Comparison of ENCODE assay signal across 9 mouse cellular contexts in the genomic region with DNA sequence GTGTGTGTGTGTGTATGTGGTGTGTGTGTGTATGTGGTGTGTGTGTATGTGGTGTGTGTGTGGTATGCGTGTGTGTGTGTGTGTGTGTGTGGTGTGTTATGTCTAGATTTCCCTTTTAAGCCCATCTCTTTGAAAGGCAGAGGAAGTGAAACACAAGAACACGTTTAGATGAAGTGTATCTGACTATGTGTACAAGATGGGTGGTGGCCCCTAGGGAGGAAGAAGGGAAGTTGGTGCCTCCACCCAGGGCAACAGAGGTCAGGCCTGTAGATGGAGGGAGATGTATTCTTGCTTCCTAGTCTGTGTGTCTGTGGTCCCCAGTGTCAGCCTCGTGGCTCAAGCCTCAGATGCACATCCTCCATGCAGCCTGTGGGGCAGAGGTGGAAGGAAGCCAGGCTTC.
DNase-seq lines count a peak whose midpoint lies in the region; ATAC-seq and TF ChIP-seq lines count a peak whose summit lies in the region.
"Had no signal": no experiment of that assay in that cellular context is flagged by ENCODE, and none has a peak within 500 bp of the region (broad histone marks: within the 10 kb centered on the region; RNA-seq: fewer than 3 reads in every experiment).

No protein-coding gene starts in this region.

- intact Hi-C loops in left cerebral cortex, postnatal 25 days (cut with DNase I): no loop called here

- H3K9me3 ChIP-seq in heart, embryonic 11.5 days (replicated peaks; ENCODE audit: control insufficient read depth, low read length): no peaks in the 10 kb centered on the region
- no peaks in the 10 kb centered on the region for H3K9me3 ChIP-seq in lung, embryonic 14.5 days (ENCODE audit: low read depth, low read length)
- H3K9me3 ChIP-seq in neural tube, embryonic 15.5 days (replicated peaks): no peaks in the 10 kb centered on the region

- 56% methylated on average over 3 of the region's 3 CpGs for WGBS in heart, embryonic 11.5 days (ENCODE audit: insufficient replicate concordance)
- 42% methylated on average over 3 of the region's 3 CpGs for WGBS in lung, embryonic 14.5 days
- 68% methylated on average over 3 of the region's 3 CpGs for WGBS in neural tube, embryonic 15.5 days

- no peak overlapping the region for H3K9ac ChIP-seq in heart, embryonic 11.5 days (ENCODE audit: low read depth, low read length)
- no peak overlapping the region for H3K9ac ChIP-seq in lung, embryonic 14.5 days
- no peak overlapping the region for H3K9ac ChIP-seq in neural tube, embryonic 15.5 days (replicated peaks)

- no peaks in the 10 kb centered on the region for H3K27me3 ChIP-seq in heart, embryonic 11.5 days (ENCODE audit: control insufficient read depth, insufficient read depth, low read length)
- no peaks in the 10 kb centered on the region for H3K27me3 ChIP-seq in lung, embryonic 14.5 days (ENCODE audit: insufficient read depth, low read length)
- no peaks in the 10 kb centered on the region for H3K27me3 ChIP-seq in neural tube, embryonic 15.5 days (replicated peaks)

- peak; percentile 98 for DNase-seq in heart, adult 11 months
- DNase-seq in heart, adult 9 months (ENCODE audit: low spot score in 2 of 2): peak; percentile 46 to 78
- no peak for DNase-seq in lung, embryonic 14.5 days
- peak; percentile 67 to 73 for DNase-seq in spleen, postnatal 4 days (ENCODE audit: low spot score in 2 of 2)
- no peak for DNase-seq in left cerebral cortex, postnatal 25 days (ENCODE audit: low spot score in 2 of 2)
- DNase-seq in right cerebral cortex, postnatal 36 days (ENCODE audit: low spot score in 2 of 2): no peak
- DNase-seq: cerebellum, postnatal 10 days had no signal

- H3K4me2 ChIP-seq in heart, embryonic 11.5 days: no peak overlapping the region
- H3K4me2 ChIP-seq in lung, embryonic 14.5 days: no peak overlapping the region
- no peak overlapping the region for H3K4me2 ChIP-seq in neural tube, embryonic 15.5 days

- H3K4me1 ChIP-seq in heart, embryonic 11.5 days (ENCODE audit: control insufficient read depth, insufficient read depth, low read length): peaks cover 31% of the 10 kb centered on the region
- H3K4me1 ChIP-seq in lung, embryonic 14.5 days (ENCODE audit: insufficient read depth): peaks cover 5% of the 10 kb centered on the region; the same call in 1 of the 2 replicates
- no peaks in the 10 kb centered on the region for H3K4me1 ChIP-seq in neural tube, embryonic 15.5 days

- TF ChIP-seq CTCF in lung, embryonic 14.5 days (IDR thresholded peaks at IDR 0.05; ENCODE audit: low read depth): no peak

- H3K4me3 ChIP-seq in heart, embryonic 11.5 days (ENCODE audit: low read depth, low read length): no peak overlapping the region
- no peak overlapping the region for H3K4me3 ChIP-seq in lung, embryonic 14.5 days (ENCODE audit: low read depth, low read length)
- no peak overlapping the region for H3K4me3 ChIP-seq in neural tube, embryonic 15.5 days (replicated peaks)

- ATAC-seq in heart, embryonic 11.5 days (replicated peaks; ENCODE audit: insufficient number of reproducible peaks, low FRiP score, low TSS enrichment): no peak
- peak; percentile 28; the same call in 1 of the 2 replicates for ATAC-seq in lung, embryonic 14.5 days (ENCODE audit: insufficient read depth)
- ATAC-seq in neural tube, embryonic 15.5 days (ENCODE audit: low FRiP score): no peak

- no peaks in the 10 kb centered on the region for H3K36me3 ChIP-seq in heart, embryonic 11.5 days (ENCODE audit: control insufficient read depth, insufficient read depth, low read length)
- no peaks in the 10 kb centered on the region for H3K36me3 ChIP-seq in lung, embryonic 14.5 days (ENCODE audit: insufficient read depth)
- H3K36me3 ChIP-seq in neural tube, embryonic 15.5 days: no peaks in the 10 kb centered on the region

- no peak overlapping the region for H3K27ac ChIP-seq in heart, embryonic 11.5 days (ENCODE audit: low read depth, low read length)
- H3K27ac ChIP-seq in lung, embryonic 14.5 days (ENCODE audit: low read depth): no peak overlapping the region; the same call in 1 of the 2 replicates
- no peak overlapping the region for H3K27ac ChIP-seq in neural tube, embryonic 15.5 days (replicated peaks)

Comparison
In these comparisons a context has a peak if more than half of its experiments do, and no peak if none do; other contexts are left out.
1. DNase-seq: peak in heart, adult 11 months (single experiment), heart, adult 9 months (2 of 2) and spleen, postnatal 4 days (2 of 2); none in lung, embryonic 14.5 days (single experiment), left cerebral cortex, postnatal 25 days (0 of 2) and right cerebral cortex, postnatal 36 days (0 of 2).